Mouse (Mus musculus) small intestine, adult 2 months (tissue): ENCODE results near the gene Kctd11.

Experiments
- CTCF ChIP-seq: fragments of 200-500 bp; IDR thresholded peaks from 2 replicates; pipeline ENCODE4 v1.5.1; 2012; ENCODE audit warnings: low read depth, mild to moderate bottlenecking, control low read depth, inconsistent platforms, low read length, moderate library complexity, mixed read lengths; ENCODE audit not compliant: insufficient replicate concordance, insufficient read length; ENCODE audit errors: extremely low read depth
- POLR2A ChIP-seq: fragments of 200-500 bp; IDR thresholded peaks from 2 replicates; pipeline ENCODE4 v1.6.1; 2012; ENCODE audit warnings: low read depth, mild to moderate bottlenecking, control low read depth, inconsistent platforms, low read length, moderate library complexity

GRCm38 (mm10) chr11:69876186-69876585, 5.0 kb downstream of the Kctd11 start:
- TF ChIP-seq CTCF (no peak), POLR2A (no peak)
